Mouse (Mus musculus) hindlimb bud, embryonic 11.5 days (tissue): ENCODE measurements around the gene Cth.
"Not testable (repeated sequence)": the region's sequence is repeated elsewhere in the genome, so short reads cannot be mapped to it uniquely, and the experiment has no call there.

ENCODE experiments used
- DNase-seq: peaks from one replicate; pipeline ENCODE4 v3.0.0-alpha.2; 2012; ENCODE audit warnings: low read depth, low spot score; ENCODE audit errors: extremely low spot score

The Cth gene

DNA sequence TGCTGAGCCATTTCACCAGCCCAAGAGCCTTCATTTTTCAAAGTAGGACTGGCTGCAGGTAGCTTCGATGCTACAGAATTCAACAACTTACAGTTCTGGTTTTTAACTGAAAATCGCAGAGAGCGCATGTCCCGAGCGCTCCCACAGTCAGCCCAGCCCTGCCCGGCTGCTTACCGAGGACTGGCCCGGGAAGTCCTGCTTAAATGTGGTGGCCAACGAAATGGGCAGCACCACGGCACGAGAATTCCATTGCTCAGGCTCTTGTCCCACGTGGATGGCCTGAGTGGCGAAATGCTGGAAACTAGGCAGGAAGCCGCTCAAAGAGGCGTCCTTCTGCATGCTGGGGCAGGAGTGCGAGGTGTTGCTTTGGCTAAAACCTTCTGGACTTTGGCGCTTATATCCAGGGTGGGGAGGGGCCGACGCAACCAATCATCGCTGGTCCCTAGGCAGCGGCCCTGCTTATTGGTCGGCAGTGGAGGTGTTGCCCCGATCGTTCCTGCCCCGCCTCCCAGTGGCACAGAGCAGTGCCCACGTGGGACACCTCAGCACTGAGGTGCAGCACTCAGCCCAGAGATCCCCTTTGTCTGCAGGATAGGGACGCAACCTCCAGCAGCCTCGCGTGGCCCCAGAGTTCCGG, at the start of gene Cth:
TSS of gene Cth (minus strand) at position 386 of the 637 bp plus-strand sequence.
- DNase-seq, result peak; percentile 53

DNA sequence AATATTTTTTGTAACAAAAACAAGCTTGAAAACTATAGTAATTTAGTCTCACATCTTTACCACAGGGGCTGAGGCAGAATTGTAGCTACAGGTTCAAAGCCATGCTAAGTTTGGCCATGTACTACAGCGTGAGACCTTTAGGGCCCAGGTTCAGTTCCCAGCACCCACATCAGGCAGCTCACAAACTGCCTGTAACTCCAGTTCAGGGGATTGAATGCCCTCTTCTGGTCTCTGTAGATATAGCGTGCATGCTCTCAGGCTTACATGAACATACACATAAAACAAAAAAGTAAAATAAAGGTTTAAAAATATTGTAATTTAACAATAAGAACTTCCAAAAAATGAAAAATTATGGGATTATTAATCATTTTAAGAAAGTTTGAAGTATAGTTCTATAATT, 48.4 kb upstream of the Cth start:
- DNase-seq, result no peak

DNA sequence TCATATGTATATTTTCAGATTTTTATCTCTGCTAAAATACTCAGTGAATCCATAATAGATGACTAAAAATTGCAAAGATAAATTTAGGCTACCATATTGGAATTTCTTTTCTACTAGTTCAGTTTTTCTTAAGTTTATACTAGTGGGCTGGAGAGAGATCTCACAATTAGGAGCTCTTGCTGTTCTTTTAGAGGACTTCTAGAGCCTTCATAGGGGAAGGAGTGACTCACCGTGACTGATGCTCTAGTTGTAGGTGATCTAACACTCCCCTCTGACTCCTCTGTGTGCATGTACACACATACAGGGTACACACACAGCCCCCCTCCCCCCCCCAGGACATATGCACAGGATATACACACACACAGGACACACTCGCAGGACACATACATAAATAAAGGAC, 46.3 kb upstream of the Cth start:
- DNase-seq, result no peak

DNA sequence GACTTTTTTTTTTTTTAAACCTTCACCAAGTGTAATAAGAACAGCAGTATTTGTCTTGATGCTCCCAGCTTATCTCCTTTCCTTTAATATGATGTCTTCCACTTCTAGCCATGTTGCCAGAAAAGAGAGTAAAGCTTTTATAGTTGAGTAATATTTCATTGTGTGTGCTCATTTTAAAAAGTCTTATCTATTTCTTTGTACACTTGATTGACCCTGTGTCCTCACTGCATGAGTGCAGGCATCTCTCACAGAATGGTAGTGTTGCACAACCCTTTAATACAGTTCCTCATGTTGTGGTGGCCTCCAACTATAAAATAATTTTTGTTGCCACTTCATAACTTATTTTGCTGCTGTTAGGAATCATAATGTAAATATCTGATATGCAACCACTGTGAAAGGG, 32.4 kb upstream of the Cth start:
- DNase-seq, result no peak

DNA sequence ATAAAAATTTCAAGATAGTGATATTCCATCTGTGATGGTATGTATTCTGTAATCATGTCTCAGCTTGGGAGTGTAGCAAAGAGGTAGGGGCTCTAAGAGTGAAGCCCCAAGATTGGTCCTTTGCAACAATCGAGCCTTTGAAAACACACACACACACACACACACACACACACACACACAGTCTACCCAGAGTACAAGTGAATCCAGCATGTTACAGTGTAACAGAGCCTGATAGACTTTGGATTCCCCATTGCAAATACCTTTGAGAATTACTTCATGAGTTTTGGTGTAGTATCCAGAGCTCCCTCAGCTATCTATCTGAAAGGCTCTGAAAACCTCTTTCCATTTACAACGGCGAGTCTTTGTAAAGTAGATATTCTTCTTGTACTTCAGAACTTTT, 31.3 kb upstream of the Cth start:
- no peak for DNase-seq

DNA sequence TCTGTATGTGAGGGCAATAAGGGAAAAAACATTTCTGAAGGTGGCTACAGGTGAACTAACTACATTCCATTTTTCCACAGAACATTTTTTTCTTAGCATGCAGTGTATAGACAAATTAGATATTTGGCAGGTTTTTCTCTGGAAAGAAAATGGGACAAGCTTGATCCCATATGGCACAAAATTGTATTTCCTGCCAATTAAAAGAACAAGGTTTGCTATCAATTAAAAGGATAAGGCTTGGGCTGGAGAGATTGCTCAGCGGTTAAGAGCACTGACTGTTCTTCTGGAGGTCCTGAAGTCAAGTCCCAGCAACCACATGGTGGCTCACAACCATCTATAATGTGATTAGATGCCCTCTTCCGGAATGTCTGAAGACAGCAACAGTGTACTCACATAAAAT, 30.6 kb upstream of the Cth start:
- no peak for DNase-seq

DNA sequence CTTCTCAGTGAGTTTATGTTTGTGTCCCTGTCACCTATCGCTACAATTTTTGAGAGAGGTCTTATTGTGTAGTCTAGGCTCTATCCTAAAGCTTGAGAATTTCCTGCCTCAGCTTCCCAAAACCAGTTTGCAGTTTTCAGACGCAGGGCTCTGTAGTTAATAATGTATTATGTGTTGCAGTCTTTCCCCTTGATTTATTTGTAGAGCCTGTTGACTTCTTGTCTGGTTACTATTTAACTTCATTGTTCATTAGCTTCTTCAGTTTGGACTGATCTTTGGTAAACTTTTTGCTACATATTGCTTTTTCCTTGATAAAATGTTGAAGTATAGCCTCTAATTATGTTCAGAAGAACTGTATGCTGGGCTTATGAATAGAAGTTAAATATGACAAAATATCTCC, 27.8 kb upstream of the Cth start:
- DNase-seq, result no peak

DNA sequence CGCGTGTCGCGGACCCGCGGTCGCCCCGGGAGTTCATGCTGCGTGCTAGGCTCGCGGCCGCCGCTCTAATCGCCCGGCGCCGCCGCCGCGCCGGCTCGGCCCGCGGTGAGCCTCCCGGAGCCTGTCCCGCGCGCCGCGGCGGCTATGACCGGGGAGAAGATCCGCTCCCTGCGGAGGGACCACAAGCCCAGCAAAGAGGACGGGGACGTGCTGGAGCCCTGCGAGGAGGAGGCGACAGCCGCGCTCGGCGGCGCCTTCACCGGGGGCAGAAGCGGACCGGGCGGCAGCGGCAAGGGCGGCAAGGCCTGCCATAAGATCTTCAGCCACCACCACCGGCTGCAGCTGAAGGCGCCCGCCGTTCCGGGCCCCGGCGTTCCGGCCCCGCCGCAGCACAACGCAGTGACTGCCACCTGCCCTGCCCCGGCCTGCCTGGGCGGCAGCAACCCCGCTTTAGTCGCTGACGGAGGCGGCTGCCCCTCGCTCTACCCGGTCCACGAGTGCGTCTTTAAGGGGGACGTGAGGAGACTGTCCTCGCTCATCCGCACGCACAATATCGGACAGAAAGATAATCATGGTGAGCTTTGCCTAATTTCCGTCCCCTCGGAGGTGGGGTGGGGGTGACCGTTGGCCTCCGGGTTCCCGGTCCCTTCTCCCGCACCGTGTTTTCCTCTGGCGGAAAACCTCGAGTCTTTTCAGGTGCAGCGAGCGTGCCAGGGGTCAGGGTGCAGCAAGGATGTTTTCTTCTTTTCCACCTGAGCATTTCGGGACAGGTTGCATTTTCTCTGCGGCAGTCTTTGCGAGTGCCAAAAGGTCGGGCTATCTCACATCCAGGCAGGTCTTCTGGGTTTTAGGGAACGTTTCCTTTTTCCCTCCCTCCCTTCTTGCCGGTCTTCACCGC, 22.8 kb upstream of the Cth start:
- no peak for DNase-seq

DNA sequence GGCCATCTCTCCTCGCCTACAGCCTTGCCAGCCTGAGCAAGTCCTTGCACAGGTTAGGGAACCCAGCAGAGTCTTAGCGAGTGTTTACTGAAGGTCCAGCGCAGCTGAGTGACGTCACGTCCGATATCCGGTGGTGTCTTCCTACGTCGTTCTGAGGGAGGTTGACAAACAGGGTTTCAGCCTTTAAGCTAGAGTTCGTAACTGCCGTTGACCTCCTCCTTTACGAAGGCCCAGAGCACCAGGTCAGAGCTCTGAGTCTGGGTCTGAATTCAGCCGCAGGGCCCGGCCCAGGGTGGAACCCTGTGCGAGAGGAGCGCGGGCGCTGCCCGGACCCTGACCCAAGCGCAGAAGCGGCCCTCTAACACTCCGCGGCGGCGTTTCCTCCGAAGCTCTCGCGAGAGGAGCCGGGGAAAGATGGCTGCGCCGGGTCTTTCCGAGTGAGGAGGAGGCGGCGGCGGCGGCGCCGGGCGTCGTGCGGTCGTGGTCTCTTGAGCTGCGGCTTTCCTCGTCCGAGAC, 22.0 kb upstream of the Cth start, which contains the start of gene Ankrd13c:
TSS of gene Ankrd13c (plus strand) at position 397 of the 516 bp plus-strand sequence.
- DNase-seq, result peak; percentile 96

DNA sequence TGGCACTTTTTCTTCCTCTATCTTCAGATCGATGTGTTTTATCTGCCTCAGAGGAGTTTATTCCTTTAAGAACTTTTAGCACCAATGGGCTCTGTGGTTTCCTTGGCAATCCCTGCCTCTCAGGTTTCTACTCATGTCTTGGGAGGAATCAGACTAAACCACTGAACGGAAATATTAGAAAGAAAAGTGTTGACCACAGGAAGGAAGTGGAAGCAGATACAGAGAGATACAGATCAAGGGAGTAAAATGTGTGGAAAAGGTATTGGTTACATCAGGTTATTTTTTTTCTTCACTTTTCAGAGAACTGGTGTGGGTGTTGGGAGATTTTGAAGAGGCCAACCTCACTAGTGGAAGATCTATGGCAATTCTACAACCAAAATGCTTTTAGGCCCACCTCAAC, 13.7 kb upstream of the Cth start:
- no peak for DNase-seq

DNA sequence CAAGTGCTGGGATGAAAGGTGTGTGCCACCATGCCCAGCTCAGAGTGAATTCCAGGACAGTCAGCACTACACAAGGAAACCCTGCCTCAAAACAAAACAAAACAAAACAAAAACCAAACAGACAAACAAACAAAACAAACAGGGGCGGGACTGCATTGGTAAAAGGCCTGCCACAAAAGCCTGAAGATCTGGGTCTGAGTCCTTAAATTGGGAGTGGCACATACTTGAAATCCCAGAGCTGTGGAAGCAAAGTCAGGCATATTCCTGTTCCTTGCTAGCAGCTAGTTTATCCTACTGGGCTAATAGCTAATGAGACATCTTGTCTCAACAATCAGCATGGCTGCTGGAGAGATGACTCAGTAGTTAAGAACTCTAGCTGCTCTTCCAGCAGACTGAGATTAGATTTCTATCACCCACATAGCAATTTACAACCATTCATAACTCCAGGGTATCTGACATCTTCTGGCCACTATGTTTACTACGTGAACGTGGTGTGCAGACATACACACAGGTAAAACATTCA, 9.5 kb upstream of the Cth start:
- DNase-seq, result no peak

DNA sequence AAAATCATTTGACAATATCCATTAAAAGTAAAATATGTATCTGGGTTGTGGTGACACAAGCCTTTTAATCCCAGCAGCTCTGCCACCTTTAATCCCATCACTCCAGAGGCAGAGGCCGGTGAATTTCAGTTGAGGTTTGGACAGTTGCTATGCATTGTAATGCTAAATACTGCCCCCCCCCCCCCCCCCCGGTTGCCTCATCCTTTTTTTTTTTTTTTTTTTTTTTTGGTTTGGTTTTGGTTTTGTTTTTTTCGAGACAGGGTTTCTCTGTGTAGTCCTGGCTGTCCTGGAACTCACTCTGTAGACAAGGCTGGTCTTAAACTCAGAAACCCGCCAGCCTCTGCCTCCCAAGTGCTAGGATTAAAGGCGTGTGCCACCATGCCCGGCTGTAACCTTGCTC, 8.3 kb upstream of the Cth start:
- not testable (repeated sequence) for DNase-seq

DNA sequence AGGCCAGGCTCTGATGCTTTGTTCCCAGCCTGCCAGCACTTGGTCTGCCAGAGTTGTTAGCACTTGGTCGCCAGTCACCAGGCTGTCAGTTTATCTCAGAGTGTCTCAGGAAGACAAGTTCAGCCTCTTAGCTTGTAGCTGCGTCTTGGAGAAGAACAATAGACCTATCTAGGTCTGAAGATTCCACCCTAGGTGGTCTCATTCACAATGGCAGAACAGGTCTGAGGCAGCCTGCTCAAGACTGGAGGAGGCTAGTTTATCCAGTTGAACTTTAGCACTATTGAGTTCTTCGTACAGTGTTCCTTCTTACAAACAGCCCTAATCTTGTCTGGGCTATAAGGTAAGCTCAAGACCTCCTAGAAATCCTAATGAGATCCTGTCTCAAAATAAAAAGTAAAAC, 7.2 kb upstream of the Cth start:
- DNase-seq, result no peak

DNA sequence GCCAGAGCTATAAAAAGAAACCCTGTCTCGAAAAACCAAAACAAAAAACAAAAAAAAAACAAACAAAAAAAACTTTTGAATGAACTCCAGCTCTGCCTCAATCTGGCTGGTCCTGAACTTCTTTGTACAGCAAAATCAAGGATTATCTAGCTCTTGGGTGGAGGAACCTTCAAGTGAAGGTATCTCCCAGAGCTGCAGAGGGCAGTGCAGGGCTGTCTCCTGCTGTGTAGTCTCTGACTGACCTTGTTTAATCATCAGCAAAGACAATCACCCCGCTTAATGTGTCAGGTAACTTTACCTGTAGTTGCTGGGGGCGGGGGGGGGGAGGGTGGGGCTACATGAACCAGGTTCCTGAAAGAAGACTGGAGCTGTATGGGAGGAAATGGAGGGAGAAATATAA, 6.7 kb upstream of the Cth start:
- DNase-seq, result no peak

DNA sequence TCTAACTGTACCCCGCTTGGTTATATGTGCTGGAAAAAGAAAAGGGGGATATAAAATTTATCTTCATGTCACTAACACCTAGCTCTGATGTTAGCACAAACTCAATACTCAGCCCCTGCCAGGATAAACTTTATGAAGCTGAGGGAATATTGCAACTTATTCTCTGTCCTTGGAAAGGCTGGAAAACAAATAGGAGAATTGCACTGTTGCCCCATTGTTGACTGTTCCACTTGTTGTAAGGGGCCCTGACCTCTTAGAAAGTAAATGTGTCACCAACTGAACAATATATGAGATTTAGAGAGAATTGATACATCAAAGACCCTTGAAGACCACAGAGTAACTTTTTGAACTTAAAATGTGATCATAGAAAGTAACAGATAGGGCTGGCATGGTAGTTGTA, 4.5 kb upstream of the Cth start:
- no peak for DNase-seq

DNA sequence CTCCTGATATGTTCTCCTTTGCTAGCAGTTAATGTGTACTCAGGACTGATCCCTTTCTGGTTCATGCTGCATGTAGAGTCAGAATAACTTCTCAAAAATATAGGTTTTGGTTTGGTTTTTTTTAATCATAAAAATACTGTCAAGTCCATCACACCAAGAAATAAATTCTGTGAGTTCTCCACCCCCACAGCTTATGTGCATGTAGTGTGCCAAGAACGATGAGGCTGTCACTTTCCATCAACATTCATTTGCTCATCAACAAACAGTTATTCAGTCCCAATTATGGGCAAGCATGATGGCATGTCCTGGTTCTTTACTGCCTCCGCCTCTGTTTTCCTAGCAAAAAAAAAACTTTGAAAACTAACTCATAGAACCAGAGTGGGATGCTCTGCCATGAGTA, 3.9 kb upstream of the Cth start:
- DNase-seq, result no peak

DNA sequence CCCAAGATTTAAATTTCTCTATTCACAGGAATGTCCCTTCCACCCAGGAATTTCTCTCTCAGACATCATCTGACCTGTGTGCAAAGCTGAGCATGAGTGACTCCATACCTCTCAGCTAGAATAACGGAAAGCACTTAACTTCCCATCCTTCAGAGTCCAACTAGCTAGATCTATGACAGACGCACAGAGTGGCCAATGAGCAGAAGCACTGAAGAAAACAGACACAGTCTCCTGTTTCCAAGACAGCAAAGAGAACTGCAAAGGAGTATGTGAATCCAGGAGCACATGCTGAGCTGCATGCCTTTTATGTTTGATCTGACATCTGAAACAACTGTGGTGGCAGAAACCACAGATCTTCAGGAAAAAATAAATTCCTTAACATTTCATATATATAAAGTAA, 1.9 kb upstream of the Cth start:
- DNase-seq, result no peak

DNA sequence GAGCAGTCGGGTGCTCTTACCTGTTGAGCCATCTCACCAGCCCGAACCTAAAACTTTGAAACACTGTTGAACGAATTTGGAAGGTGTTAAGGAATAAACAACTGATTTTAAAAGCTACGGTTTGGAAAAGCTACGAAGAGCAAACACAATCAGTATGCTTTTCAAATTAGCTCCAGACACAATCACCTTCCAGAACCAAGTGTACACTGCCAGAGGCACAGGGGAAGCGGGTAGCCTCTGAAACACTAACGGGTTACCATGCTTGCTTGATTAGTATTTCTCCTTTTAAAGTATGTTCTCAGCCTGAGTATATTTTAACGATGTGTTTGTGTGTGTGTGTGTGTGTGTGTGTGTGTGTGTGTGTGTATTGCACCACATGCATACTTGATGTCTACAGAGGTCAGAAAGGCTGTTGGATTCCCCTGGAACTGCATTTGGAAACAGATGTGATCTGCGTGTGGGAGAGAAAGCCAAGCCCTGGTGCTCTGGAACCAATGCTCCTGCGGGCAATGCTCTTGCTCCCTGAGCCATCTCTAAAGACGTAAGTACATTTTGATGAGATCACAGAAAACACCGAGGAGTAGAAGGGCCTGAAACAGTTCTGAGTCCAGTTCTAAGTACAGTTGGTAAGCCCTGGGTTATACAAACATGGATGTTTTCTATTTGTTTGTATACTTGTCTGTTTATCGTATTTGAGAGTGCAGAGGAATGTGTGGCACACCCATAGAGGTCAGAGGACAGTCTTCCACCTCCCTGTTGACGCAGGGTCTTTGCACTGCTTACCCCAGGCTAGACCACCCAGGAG, 1.0 kb upstream of the Cth start:
- DNase-seq, result no peak

DNA sequence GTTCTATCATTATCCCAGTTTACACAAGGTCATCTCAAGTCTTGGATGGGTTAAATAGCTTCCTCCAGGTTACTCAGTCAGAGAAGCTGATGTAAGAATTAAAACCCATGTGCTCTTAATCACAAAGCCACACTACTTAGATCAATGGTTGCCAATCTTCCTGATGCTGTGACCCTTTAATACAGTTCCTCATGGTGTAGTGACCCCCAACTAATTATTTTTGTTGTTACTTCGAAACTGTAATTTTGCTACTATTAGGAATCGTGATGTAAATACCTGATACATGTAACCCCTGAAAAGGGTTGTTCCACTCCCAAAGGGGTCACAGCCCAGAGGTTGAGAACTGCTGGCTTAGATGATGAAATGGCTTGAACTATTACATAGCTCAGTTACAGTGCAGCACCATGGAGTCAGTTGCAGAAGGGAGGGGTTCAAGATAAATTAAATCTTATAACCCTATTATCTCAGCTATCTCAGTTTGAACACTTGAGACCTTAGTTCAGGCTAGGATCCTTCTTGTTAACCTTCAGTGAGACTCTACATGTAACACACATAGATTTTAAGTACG, 1.5 kb downstream of the Cth start:
- DNase-seq, result no peak

DNA sequence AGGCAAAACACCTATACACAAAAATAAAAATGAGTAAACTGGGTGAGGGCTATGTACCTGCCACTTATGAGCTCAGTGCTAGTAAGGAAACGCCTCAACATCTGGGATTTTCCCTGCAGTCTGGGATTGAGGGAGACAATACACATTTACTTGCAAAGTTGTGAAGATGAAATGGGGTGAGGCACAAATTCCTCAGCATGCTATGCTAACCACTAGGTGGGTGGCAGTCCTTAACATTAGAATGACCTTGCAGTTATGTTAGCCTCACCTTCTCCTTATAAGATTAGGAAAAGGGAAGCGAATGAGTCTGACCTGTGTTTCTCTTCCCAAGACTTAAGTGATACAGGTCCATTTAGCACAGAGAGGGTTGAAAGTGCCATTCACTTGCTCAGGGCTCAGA, 3.5 kb downstream of the Cth start:
- DNase-seq, result no peak

DNA sequence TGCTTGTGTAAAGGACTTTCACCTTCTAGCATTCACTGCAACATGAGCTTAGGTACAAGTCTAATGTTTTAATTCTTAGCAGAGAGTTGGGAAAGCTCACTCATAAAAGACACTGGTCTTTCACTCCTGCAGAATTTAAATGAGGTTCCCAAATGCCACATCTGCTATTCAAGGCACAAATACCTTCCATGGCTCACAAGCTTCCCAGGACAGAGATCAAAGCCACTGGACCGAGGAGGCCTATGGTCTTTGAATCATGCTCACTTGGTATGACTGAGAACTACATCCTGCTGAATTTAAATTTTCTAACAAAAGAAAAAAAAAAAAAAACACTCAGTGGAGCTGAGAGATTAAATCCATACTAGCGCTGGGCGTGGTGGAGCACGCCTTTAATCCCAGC, 8.5 kb downstream of the Cth start:
- DNase-seq, result no peak
